Mouse (Mus musculus) embryo, embryonic 10.5 days (tissue): ENCODE data around the gene Knstrn.

Experiments
- DNase-seq: peaks from one replicate; pipeline ENCODE4 v3.0.0-alpha.2; 2015; ENCODE audit warnings: low spot score

Knstrn gene

GRCm38 (mm10) chr2:118861454-118862339, 47.9 kb downstream of the Knstrn start, which contains the start of gene Ivd:
Ivd (plus strand) TSS chr2:118861954.
- peak; percentile 98 for DNase-seq

- no peak for DNase-seq
Measured at GRCm38 (mm10) chr2:118862340-118862675, 48.5 kb downstream of the Knstrn start.

GRCm38 (mm10) chr2:118870601-118871000, 56.8 kb downstream of the Knstrn start:
- no peak for DNase-seq

- no peak for DNase-seq
Measured at GRCm38 (mm10) chr2:118871032-118871431, 57.2 kb downstream of the Knstrn start.

GRCm38 (mm10) chr2:118873018-118873417, 59.2 kb downstream of the Knstrn start:
- DNase-seq: no peak

- no peak for DNase-seq
Measured at GRCm38 (mm10) chr2:118873890-118874430, 60.2 kb downstream of the Knstrn start.

- no peak for DNase-seq
Measured at GRCm38 (mm10) chr2:118875316-118875715, 61.5 kb downstream of the Knstrn start.

- no peak for DNase-seq
Measured at GRCm38 (mm10) chr2:118876453-118876852, 62.6 kb downstream of the Knstrn start.

- no peak for DNase-seq
Measured at GRCm38 (mm10) chr2:118881019-118881418, 67.2 kb downstream of the Knstrn start.

GRCm38 (mm10) chr2:118881956-118882355, 68.2 kb downstream of the Knstrn start:
- no peak for DNase-seq

GRCm38 (mm10) chr2:118882840-118883679, 69.3 kb downstream of the Knstrn start:
- peak; percentile 87 for DNase-seq

GRCm38 (mm10) chr2:118887440-118887839, 73.6 kb downstream of the Knstrn start:
- no peak for DNase-seq

GRCm38 (mm10) chr2:118887845-118888548, 74.2 kb downstream of the Knstrn start:
- DNase-seq: no peak

GRCm38 (mm10) chr2:118891173-118891572, 77.4 kb downstream of the Knstrn start:
- no peak for DNase-seq

- DNase-seq: peak; percentile 57
Measured at GRCm38 (mm10) chr2:118895990-118896913, 82.4 kb downstream of the Knstrn start.

- no peak for DNase-seq
Measured at GRCm38 (mm10) chr2:118896914-118897291, 83.1 kb downstream of the Knstrn start.

GRCm38 (mm10) chr2:118897392-118897791, 83.6 kb downstream of the Knstrn start:
- DNase-seq: no peak

- DNase-seq: no peak
Measured at GRCm38 (mm10) chr2:118897808-118898207, 84.0 kb downstream of the Knstrn start.

- no peak for DNase-seq
Measured at GRCm38 (mm10) chr2:118898771-118899170, 85.0 kb downstream of the Knstrn start.

GRCm38 (mm10) chr2:118899306-118899705, 85.5 kb downstream of the Knstrn start:
- DNase-seq: peak; percentile 27
